Mouse (Mus musculus): ENCODE data around the gene Tmem129.

GRCm38 (mm10) chr5:33623766-33624165, 34.5 kb downstream of the Tmem129 start:
- no peak for TF ChIP-seq CTCF (conservative IDR thresholded peaks at IDR 0.05; ENCODE audit: insufficient read depth, insufficient read length, low read depth, low read length)
- no peak for TF ChIP-seq POLR2A (IDR thresholded peaks at IDR 0.05; ENCODE audit: low read depth, low read length)
